Mouse (Mus musculus) cortical plate, adult 2 months (tissue): ENCODE results near the gene Lsm11.

Experiments
- CTCF ChIP-seq: fragments of 200-500 bp; IDR thresholded peaks from 2 replicates; pipeline ENCODE4 v1.5.1; 2011; ENCODE audit warnings: mild to moderate bottlenecking, control low read depth, low read length; ENCODE audit not compliant: insufficient read depth; ENCODE audit errors: extremely low read depth
- POLR2A ChIP-seq: fragments of 200-500 bp; IDR thresholded peaks from 2 replicates; pipeline ENCODE4 v1.6.1; 2011; ENCODE audit warnings: mild to moderate bottlenecking, low read length, control low read depth; ENCODE audit not compliant: insufficient read depth; ENCODE audit errors: extremely low read depth

- TF ChIP-seq CTCF (no peak), POLR2A (no peak)
Observed at GRCm38 (mm10) chr11:45992087-45992486, 47.4 kb upstream of the Lsm11 start.
